Mouse (Mus musculus) neural tube, embryonic 11.5 days (tissue): ENCODE measurements at regions not wholly inside any gene's neighbourhood (a gene's known extent, or its start where the extent isn't known, plus 50 kb on each side); places are given as distances from the start of the nearest gene placed in this dataset.

Source experiments
- ATAC-seq: fragments of 200-750 bp; cut with Nextera tagmentation; 2 replicates; pipeline ENCODE4 v1.8.0; 2017; ENCODE audit warnings: moderate number of reproducible peaks, mild to moderate bottlenecking, moderate TSS enrichment, moderate library complexity; ENCODE audit not compliant: insufficient read depth, low FRiP score, low TSS enrichment
- DNase-seq: peaks from one replicate; pipeline ENCODE4 v3.0.0-alpha.2; 2015; ENCODE audit warnings: low spot score
- H3K27ac ChIP-seq: fragments of 300-500 bp; sonication (generic); 2 replicates; pipeline ENCODE4 v1.5.1; 2014; ENCODE audit warnings: low read depth, mild to moderate bottlenecking, low read length
- H3K27me3 ChIP-seq: fragments of 300-500 bp; sonication (generic); 2 replicates; pipeline ENCODE4 v1.6.1; 2014; ENCODE audit warnings: mild to moderate bottlenecking, low read length, mixed read lengths; ENCODE audit not compliant: control insufficient read depth, insufficient read depth
- H3K36me3 ChIP-seq: fragments of 300-500 bp; sonication (generic); 2 replicates; pipeline ENCODE4 v1.6.1; 2014; ENCODE audit warnings: mild to moderate bottlenecking, low read length, moderate library complexity, mixed read lengths; ENCODE audit not compliant: control insufficient read depth, insufficient read depth
- H3K4me1 ChIP-seq: fragments of 300-500 bp; sonication (generic); 2 replicates; pipeline ENCODE4 v1.6.1; 2014; ENCODE audit warnings: low read length, mixed read lengths; ENCODE audit not compliant: control insufficient read depth, insufficient read depth
- H3K4me2 ChIP-seq: fragments of 300-500 bp; sonication (generic); 2 replicates; pipeline ENCODE4 v1.6.1; 2014; ENCODE audit warnings: low read depth, mild to moderate bottlenecking, moderate library complexity
- H3K4me3 ChIP-seq: fragments of 300-500 bp; sonication (generic); 2 replicates; pipeline ENCODE4 v1.5.1; 2014; ENCODE audit warnings: low read depth, low read length
- H3K9ac ChIP-seq: fragments of 300-500 bp; sonication (generic); 2 replicates; pipeline ENCODE4 v1.6.1; 2014; ENCODE audit warnings: mild to moderate bottlenecking, low read length
- H3K9me3 ChIP-seq: fragments of 300-500 bp; sonication (generic); 2 replicates; pipeline ENCODE4 v1.6.1; 2016; ENCODE audit warnings: low read length; ENCODE audit not compliant: control insufficient read depth
- WGBS: fragments of 180-500 bp; shearing (Covaris S2); extraction: QIAGEN DNeasy Blood & Tissue Kit; methylation state at CpG from one replicate; pipeline ENCODE4 v1.1.7; 2014; 5-methylcytosine and 5-hydroxymethylcytosine counted together

- Histone ChIP-seq H3K4me3 (no peak overlapping the region), H3K36me3 (no peaks in the 10 kb centered on the region), H3K27me3 (no peaks in the 10 kb centered on the region), H3K4me1 (no peaks in the 10 kb centered on the region; the same call in 1 of the 2 replicates), H3K4me2 (no peak overlapping the region), H3K27ac (no peak overlapping the region), H3K9me3 (no peaks in the 10 kb centered on the region), H3K9ac (no peak overlapping the region)
- ATAC-seq (no peak), DNase-seq (no peak)
- 81% methylated on average over 5 of the region's 5 CpGs for WGBS
Observed at GRCm38 (mm10) chr16:24160705-24161285, 172.1 kb upstream of the Bcl6 start.

- no peaks in the 10 kb centered on the region for H3K4me1 ChIP-seq
- H3K36me3 ChIP-seq = no peaks in the 10 kb centered on the region
- no peak overlapping the region for H3K27ac ChIP-seq
- no peaks in the 10 kb centered on the region for H3K9me3 ChIP-seq
- no peak overlapping the region for H3K4me3 ChIP-seq
- 81% methylated on average over 2 of the region's 2 CpGs for WGBS
- H3K27me3 ChIP-seq = no peaks in the 10 kb centered on the region
- no peak overlapping the region for H3K4me2 ChIP-seq
- DNase-seq (no peak), ATAC-seq (no peak)
- H3K9ac ChIP-seq = no peak overlapping the region
Observed at GRCm38 (mm10) chr16:24159336-24159735, 170.7 kb upstream of the Bcl6 start.

- no peaks in the 10 kb centered on the region for H3K9me3 ChIP-seq
- ATAC-seq (no peak), DNase-seq (no peak)
- no peak overlapping the region for H3K27ac ChIP-seq
- H3K4me3 ChIP-seq = no peak overlapping the region
- no peak overlapping the region for H3K9ac ChIP-seq
- H3K27me3 ChIP-seq = no peaks in the 10 kb centered on the region
- H3K4me2 ChIP-seq = no peak overlapping the region
- no peaks in the 10 kb centered on the region for H3K36me3 ChIP-seq
- WGBS = 98% methylated on average over 2 of the region's 2 CpGs
- no peaks in the 10 kb centered on the region for H3K4me1 ChIP-seq
Observed at GRCm38 (mm10) chr16:24157753-24158152, 169.1 kb upstream of the Bcl6 start.

GRCm38 (mm10) chr16:24156729-24157430, 168.2 kb upstream of the Bcl6 start:
- Histone ChIP-seq H3K27me3 (no peaks in the 10 kb centered on the region), H3K4me1 (no peaks in the 10 kb centered on the region), H3K9ac (no peak overlapping the region), H3K4me2 (no peak overlapping the region), H3K9me3 (no peaks in the 10 kb centered on the region), H3K4me3 (no peak overlapping the region), H3K27ac (no peak overlapping the region), H3K36me3 (no peaks in the 10 kb centered on the region)
- no peak for DNase-seq
- 88% methylated on average over 6 of the region's 6 CpGs for WGBS
- ATAC-seq = no peak

- Histone ChIP-seq H3K9me3 (no peaks in the 10 kb centered on the region), H3K36me3 (no peaks in the 10 kb centered on the region), H3K9ac (no peak overlapping the region), H3K4me3 (no peak overlapping the region), H3K27me3 (no peaks in the 10 kb centered on the region), H3K27ac (no peak overlapping the region), H3K4me1 (no peaks in the 10 kb centered on the region), H3K4me2 (no peak overlapping the region)
- DNase-seq (no peak), ATAC-seq (no peak)
- WGBS = 78% methylated on average over 4 of the region's 4 CpGs
Observed at GRCm38 (mm10) chr16:24154816-24155357, 166.2 kb upstream of the Bcl6 start.

GRCm38 (mm10) chr16:24153943-24154342, 165.3 kb upstream of the Bcl6 start:
- H3K4me3 ChIP-seq = no peak overlapping the region
- H3K4me2 ChIP-seq = no peak overlapping the region
- WGBS = 18% methylated on average over 1 of the region's 1 CpGs
- no peak overlapping the region for H3K9ac ChIP-seq
- H3K4me1 ChIP-seq = no peaks in the 10 kb centered on the region
- DNase-seq (no peak), ATAC-seq (no peak)
- no peaks in the 10 kb centered on the region for H3K27me3 ChIP-seq
- no peaks in the 10 kb centered on the region for H3K9me3 ChIP-seq
- no peaks in the 10 kb centered on the region for H3K36me3 ChIP-seq
- H3K27ac ChIP-seq = no peak overlapping the region

GRCm38 (mm10) chr16:24151831-24152247, 163.2 kb upstream of the Bcl6 start:
- Histone ChIP-seq H3K9ac (no peak overlapping the region), H3K27ac (no peak overlapping the region), H3K4me1 (no peaks in the 10 kb centered on the region), H3K27me3 (no peaks in the 10 kb centered on the region), H3K4me3 (no peak overlapping the region), H3K9me3 (no peaks in the 10 kb centered on the region), H3K36me3 (no peaks in the 10 kb centered on the region), H3K4me2 (no peak overlapping the region)
- WGBS = 87% methylated on average over 7 of the region's 7 CpGs
- no peak for ATAC-seq
- no peak for DNase-seq

- DNase-seq (no peak), ATAC-seq (no peak)
- Histone ChIP-seq H3K36me3 (no peaks in the 10 kb centered on the region), H3K4me3 (no peak overlapping the region), H3K4me1 (no peaks in the 10 kb centered on the region), H3K9me3 (no peaks in the 10 kb centered on the region), H3K4me2 (no peak overlapping the region), H3K9ac (no peak overlapping the region), H3K27me3 (no peaks in the 10 kb centered on the region), H3K27ac (no peak overlapping the region)
- 85% methylated on average over 7 of the region's 7 CpGs for WGBS
Observed at GRCm38 (mm10) chr16:24151178-24151725, 162.6 kb upstream of the Bcl6 start.

- Histone ChIP-seq H3K36me3 (no peaks in the 10 kb centered on the region), H3K4me1 (no peaks in the 10 kb centered on the region), H3K4me2 (no peak overlapping the region), H3K4me3 (no peak overlapping the region), H3K27me3 (no peaks in the 10 kb centered on the region), H3K9ac (no peak overlapping the region), H3K9me3 (no peaks in the 10 kb centered on the region), H3K27ac (no peak overlapping the region)
- DNase-seq (no peak), ATAC-seq (no peak)
- 87% methylated on average over 2 of the region's 2 CpGs for WGBS
Observed at GRCm38 (mm10) chr16:24150512-24150911, 161.9 kb upstream of the Bcl6 start.
